Mouse (Mus musculus) limb, embryonic 12.5 days (tissue): ENCODE measurements around the gene Slc8b1. TPM values are rescaled to one million over a fixed set of nuclear protein-coding genes. Genes with fewer than 3 reads are reported as not detected.

Source experiments
- ATAC-seq: fragments of 200-750 bp; cut with Nextera tagmentation; 2 replicates; pipeline ENCODE4 v1.8.0; 2017; ENCODE audit warnings: low read depth, moderate TSS enrichment; ENCODE audit not compliant: insufficient number of reproducible peaks, insufficient read depth, low FRiP score, low TSS enrichment
- H3K27ac ChIP-seq: fragments of 300-500 bp; sonication (generic); 2 replicates; pipeline ENCODE4 v1.5.1; 2016; ENCODE audit warnings: mild to moderate bottlenecking, moderate library complexity
- H3K27me3 ChIP-seq: fragments of 300-500 bp; sonication (generic); 2 replicates; pipeline ENCODE4 v1.6.1; 2016; ENCODE audit warnings: mild to moderate bottlenecking, moderate library complexity
- H3K36me3 ChIP-seq: fragments of 300-500 bp; sonication (generic); 2 replicates; pipeline ENCODE4 v1.6.1; 2016; ENCODE audit warnings: mild to moderate bottlenecking, moderate library complexity
- H3K4me1 ChIP-seq: fragments of 300-500 bp; sonication (generic); replicated peaks from 2 replicates; pipeline ENCODE4 v1.6.1; 2016
- H3K4me2 ChIP-seq: fragments of 300-500 bp; sonication (generic); 2 replicates; pipeline ENCODE4 v1.6.1; 2016; ENCODE audit warnings: mild to moderate bottlenecking, moderate library complexity
- H3K4me3 ChIP-seq: fragments of 300-500 bp; sonication (generic); replicated peaks from 2 replicates; pipeline ENCODE4 v1.5.1; 2016; ENCODE audit warnings: mild to moderate bottlenecking
- H3K9ac ChIP-seq: fragments of 300-500 bp; sonication (generic); replicated peaks from 2 replicates; pipeline ENCODE4 v1.6.1; 2016; ENCODE audit warnings: mild to moderate bottlenecking, moderate library complexity
- H3K9me3 ChIP-seq: fragments of 300-500 bp; sonication (generic); 2 replicates; pipeline ENCODE4 v1.6.1; 2016; ENCODE audit warnings: mild to moderate bottlenecking, moderate library complexity
- WGBS: fragments of 180-500 bp; shearing (Covaris S2); methylation state at CpG from one replicate; pipeline ENCODE4 v1.1.7; 2016; 5-methylcytosine and 5-hydroxymethylcytosine counted together
- polyA plus RNA-seq: library from polyadenylated mRNA; unstranded; fragments of >200 nt; fragmentation: Nextera tagmentation; extraction: Ambion mirVana; gene quantifications from 2 replicates; pipeline ENCODE4 v1.2.1, GENCODE M21; 2016

Gene Slc8b1
- polyA plus RNA-seq, 1 experiment from 2014 or later, result 6.1 TPM

DNA sequence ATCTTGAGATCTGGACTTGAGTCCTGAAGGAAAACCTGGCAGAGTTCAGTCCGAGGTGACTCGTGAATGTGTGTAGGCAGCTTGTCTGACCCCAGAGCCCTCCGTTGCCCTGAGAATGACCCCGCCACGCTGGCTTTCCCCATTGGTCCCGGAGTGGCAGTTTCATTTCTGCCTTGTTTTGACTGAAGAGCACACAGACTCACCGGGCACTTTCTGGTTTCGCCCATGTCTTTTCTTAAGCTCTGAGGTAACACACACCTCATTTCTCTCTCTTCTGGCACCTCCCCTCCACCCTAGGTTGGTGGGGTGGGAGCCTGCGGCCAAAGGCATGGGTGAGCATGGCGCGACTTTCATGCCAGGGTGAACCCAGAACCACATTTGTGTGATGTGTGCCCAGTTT lies 15.3 kb downstream of the Slc8b1 start:
- ATAC-seq, result no peak
- H3K4me3 ChIP-seq, result no peak overlapping the region
- H3K4me1 ChIP-seq, result no peaks in the 10 kb centered on the region
- no peak overlapping the region for H3K9ac ChIP-seq
- no peaks in the 10 kb centered on the region; the same call in 1 of the 2 replicates for H3K36me3 ChIP-seq
- H3K27ac ChIP-seq, result no peak overlapping the region
- no peaks in the 10 kb centered on the region for H3K27me3 ChIP-seq
- H3K9me3 ChIP-seq, result no peaks in the 10 kb centered on the region
- WGBS, result 71% methylated on average over 11 of the region's 11 CpGs
- H3K4me2 ChIP-seq, result no peak overlapping the region

DNA sequence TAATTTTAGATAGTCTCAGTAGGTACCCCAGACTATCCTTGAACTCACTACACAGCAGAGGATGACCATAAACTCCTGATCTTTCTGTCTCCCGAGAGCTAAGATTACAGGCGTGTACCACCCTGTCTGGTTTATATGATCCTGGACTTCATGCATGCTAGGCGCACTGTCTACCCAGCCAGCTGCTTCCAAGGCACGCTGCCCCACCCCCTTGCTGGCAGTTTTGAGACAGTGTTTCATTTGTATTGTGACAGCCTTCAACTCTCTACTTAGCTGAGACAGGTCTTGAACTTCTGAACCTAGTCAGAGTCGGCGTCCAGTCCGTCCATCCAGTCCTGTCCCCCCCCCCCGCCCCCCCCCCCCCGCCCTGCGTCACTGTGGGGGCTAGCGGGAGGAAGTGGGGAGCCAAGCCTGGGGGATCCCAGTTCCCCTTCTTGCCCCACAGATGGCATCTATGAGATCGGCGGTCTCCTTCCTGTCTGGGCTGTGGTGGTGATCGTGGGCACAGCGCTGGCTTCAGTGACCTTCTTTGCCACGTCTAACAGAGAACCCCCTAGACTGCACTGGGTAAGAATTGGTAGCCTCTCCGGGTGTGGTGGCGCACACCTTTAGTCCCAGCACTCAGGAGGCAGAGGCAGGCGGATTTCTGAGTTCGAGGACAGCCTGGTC lies 16.5 kb downstream of the Slc8b1 start:
- no peak overlapping the region for H3K4me3 ChIP-seq
- no peaks in the 10 kb centered on the region for H3K27me3 ChIP-seq
- no peak overlapping the region for H3K27ac ChIP-seq
- H3K4me1 ChIP-seq, result no peaks in the 10 kb centered on the region
- H3K9me3 ChIP-seq, result no peaks in the 10 kb centered on the region
- H3K4me2 ChIP-seq, result no peak overlapping the region
- ATAC-seq, result no peak
- no peak overlapping the region for H3K9ac ChIP-seq
- no peaks in the 10 kb centered on the region; the same call in 1 of the 2 replicates for H3K36me3 ChIP-seq
- 87% methylated on average over 17 of the region's 20 CpGs for WGBS

DNA sequence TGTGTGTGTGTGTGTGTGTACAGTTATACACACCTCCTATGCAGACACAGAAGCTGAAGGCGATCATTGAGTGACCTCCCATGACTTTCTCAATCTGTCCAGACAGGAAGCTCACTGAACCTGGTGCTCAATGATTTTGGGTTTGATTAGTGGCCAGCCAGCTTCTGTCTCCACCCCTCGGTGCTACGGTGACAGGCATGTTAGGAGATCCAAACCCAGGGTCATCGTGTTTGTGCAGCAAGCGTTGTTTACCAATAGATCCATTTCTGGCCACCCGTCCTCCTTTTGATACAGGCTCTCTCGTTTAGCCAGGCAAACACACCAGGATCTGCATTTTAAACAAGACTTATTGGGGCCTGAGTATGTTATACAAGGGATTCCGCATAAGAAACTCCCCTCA lies 20.7 kb downstream of the Slc8b1 start:
- Histone ChIP-seq H3K36me3 (no peaks in the 10 kb centered on the region; the same call in 1 of the 2 replicates), H3K4me1 (peaks cover 41% of the 10 kb centered on the region), H3K4me2 (no peak overlapping the region), H3K9ac (no peak overlapping the region), H3K27ac (no peak overlapping the region), H3K27me3 (no peaks in the 10 kb centered on the region), H3K9me3 (no peaks in the 10 kb centered on the region), H3K4me3 (no peak overlapping the region)
- 84% methylated on average over 8 of the region's 8 CpGs for WGBS
- ATAC-seq, result no peak

DNA sequence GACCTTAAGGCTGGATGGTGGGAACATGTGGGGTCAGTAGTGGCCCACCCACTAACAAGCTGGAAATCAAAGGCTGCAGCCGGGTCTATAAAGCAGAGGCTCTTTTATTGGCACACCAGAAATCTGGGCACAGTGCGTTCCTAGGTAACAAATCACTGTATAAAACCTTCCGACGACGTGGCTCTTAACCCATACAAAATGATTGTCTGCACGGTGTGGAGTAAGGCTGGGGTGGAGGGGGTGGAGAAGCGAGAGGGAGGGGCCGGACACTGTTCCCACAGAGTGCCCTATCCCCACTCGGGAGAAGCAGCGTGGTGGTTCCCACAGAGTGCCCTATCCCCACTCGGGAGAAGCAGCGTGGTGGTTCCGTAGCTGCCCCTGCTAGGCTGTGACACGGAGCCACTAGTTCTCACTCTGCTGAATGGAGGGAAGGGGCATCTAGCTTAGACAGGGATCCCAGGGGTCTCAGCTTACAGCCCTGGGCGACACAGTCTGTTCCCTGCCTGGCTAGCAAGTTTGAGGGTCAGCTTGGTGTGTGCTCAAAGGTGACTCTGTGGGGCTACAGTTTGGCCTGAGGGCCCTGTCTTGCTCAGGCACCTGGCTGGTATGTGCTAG lies 23.2 kb downstream of the Slc8b1 start:
- Histone ChIP-seq H3K9ac (no peak overlapping the region), H3K36me3 (peaks cover 20% of the 10 kb centered on the region), H3K4me3 (no peak overlapping the region), H3K9me3 (no peaks in the 10 kb centered on the region), H3K27ac (peak overlapping the region; percentile 71), H3K4me1 (peaks cover 43% of the 10 kb centered on the region), H3K4me2 (peak overlapping the region; percentile 6; the same call in 1 of the 2 replicates), H3K27me3 (no peaks in the 10 kb centered on the region)
- ATAC-seq, result peak; percentile 65
- 20% methylated on average over 15 of the region's 15 CpGs for WGBS

DNA sequence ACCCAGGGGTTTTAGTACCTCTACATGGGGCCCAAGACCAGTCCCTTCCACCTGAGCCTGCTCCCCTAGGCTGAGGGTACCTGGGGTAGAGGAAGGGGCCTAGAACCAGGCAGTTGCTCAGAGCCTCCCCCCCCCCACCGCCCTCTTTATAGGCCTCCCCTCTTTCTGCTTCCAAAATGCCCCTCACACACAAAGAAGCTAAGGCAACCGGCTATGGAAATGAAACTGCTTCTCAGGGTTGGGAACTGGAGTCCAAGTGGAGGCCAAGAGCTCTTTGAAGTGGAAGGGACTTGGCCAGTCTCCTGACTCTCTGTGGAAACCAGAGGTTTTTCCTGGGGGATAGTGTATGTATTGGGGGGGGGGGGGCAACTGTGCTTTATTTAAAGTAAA lies 23.7 kb downstream of the Slc8b1 start:
- H3K4me1 ChIP-seq, result peaks cover 43% of the 10 kb centered on the region
- peak overlapping the region; percentile 6; the same call in 1 of the 2 replicates for H3K4me2 ChIP-seq
- 20% methylated on average over 2 of the region's 2 CpGs for WGBS
- H3K9me3 ChIP-seq, result no peaks in the 10 kb centered on the region
- peak overlapping the region; percentile 71 for H3K27ac ChIP-seq
- H3K27me3 ChIP-seq, result no peaks in the 10 kb centered on the region
- no peak overlapping the region for H3K4me3 ChIP-seq
- ATAC-seq, result peak; percentile 23; the same call in 1 of the 2 replicates
- H3K36me3 ChIP-seq, result peaks cover 25% of the 10 kb centered on the region
- 0 out of 2 replicates have a peak overlapping the region, but pooled peaks have one; percentile 5 for H3K9ac ChIP-seq

DNA sequence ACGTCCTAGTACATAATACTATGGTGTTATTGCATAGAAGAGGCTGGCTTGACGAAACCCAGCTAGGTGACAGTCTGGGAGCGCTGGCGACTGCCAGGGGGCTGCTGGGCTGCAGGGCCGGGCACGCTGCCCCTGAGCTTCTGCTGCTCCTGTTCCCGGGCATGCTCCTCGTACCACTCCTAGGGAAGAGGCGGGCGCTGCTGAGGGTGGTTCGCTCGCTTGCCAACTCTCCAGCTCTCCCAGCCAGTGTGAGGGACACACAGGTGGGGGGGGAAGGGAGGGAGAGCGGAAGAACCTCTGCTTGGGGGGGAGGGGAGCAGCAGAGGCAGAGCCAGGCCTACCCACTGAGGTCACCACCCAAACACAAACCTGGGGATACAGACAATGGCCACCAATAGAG lies 25.1 kb downstream of the Slc8b1 start:
- Histone ChIP-seq H3K27ac (peak overlapping the region; percentile 71), H3K27me3 (no peaks in the 10 kb centered on the region), H3K4me3 (no peak overlapping the region), H3K9me3 (no peaks in the 10 kb centered on the region), H3K9ac (no peak overlapping the region), H3K4me2 (no peak overlapping the region), H3K4me1 (peaks cover 43% of the 10 kb centered on the region), H3K36me3 (peaks cover 39% of the 10 kb centered on the region)
- ATAC-seq, result no peak
- 72% methylated on average over 13 of the region's 13 CpGs for WGBS

DNA sequence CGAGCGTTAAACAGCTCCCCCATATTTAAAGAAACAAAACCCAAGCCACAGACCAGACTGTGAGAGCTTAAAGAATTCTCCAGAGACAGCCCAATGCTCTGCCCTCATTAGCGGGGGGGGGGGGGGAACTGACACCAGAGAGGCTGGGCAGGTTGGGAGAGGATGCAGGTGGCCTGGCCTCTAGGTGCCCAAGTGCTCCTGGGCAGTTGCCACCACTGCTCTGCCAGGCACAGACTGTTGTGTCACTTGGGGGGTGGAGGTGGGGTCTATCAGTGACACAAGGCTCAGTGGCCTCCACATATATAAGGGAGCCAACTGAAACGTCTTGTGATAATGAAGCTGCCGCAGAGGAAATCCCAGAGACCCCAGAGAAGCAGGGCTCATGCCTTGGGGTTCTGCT lies 25.7 kb downstream of the Slc8b1 start:
- Histone ChIP-seq H3K9me3 (no peaks in the 10 kb centered on the region), H3K4me3 (no peak overlapping the region), H3K36me3 (peaks cover 45% of the 10 kb centered on the region), H3K27me3 (no peaks in the 10 kb centered on the region), H3K9ac (no peak overlapping the region), H3K4me2 (no peak overlapping the region), H3K27ac (peak overlapping the region; percentile 35; the same call in 1 of the 2 replicates), H3K4me1 (peaks cover 43% of the 10 kb centered on the region)
- no peak for ATAC-seq
- 59% methylated on average over 5 of the region's 5 CpGs for WGBS

DNA sequence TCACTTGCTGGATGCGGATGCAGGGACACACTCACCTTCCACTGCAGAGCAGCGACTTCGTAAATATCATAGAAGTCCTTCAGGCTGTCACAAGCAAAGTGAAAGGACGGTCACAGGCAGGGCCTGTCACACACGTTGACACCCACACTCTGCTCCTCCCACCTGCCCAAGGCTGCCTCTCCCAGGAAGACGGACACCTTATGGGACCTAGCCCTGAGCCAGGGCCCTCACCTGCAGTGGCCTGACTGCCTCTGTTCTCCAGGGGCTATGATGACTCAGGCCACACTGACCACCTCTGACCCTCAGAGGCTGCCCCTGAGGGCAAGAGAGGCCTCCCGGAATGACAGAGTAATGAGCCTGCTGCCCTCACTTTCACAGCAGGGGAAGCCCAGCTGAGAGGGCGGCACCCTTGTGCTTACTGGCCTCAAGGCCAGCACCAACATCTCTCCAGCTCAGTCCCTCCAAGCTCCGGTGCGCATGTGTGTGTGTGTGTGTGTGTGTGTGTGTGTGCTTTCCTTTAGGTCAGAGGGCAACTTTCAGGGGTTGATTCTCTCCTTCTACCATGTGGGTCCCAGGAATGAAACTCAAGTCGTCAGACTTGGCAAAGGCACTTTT lies 37.4 kb downstream of the Slc8b1 start:
- H3K36me3 ChIP-seq, result peaks cover 54% of the 10 kb centered on the region
- WGBS, result 70% methylated on average over 11 of the region's 11 CpGs

GRCm38 (mm10) chr5:120550137-120550536 lies 39.2 kb downstream of the Slc8b1 start:
- H3K9ac ChIP-seq, result no peak overlapping the region
- ATAC-seq, result no peak
- no peaks in the 10 kb centered on the region for H3K27me3 ChIP-seq
- H3K9me3 ChIP-seq, result no peaks in the 10 kb centered on the region
- no peak overlapping the region for H3K27ac ChIP-seq
- no peak overlapping the region for H3K4me3 ChIP-seq
- 77% methylated on average over 5 of the region's 5 CpGs for WGBS
- no peak overlapping the region for H3K4me2 ChIP-seq
- peaks cover 57% of the 10 kb centered on the region for H3K36me3 ChIP-seq
- no peaks in the 10 kb centered on the region for H3K4me1 ChIP-seq

More for the DNA sequence above, 37.4 kb downstream of the Slc8b1 start:
- Histone ChIP-seq H3K27ac (no peak overlapping the region), H3K4me2 (no peak overlapping the region), H3K4me1 (no peaks in the 10 kb centered on the region), H3K27me3 (no peaks in the 10 kb centered on the region), H3K9ac (no peak overlapping the region), H3K9me3 (no peaks in the 10 kb centered on the region), H3K4me3 (no peak overlapping the region)
- no peak for ATAC-seq

DNA sequence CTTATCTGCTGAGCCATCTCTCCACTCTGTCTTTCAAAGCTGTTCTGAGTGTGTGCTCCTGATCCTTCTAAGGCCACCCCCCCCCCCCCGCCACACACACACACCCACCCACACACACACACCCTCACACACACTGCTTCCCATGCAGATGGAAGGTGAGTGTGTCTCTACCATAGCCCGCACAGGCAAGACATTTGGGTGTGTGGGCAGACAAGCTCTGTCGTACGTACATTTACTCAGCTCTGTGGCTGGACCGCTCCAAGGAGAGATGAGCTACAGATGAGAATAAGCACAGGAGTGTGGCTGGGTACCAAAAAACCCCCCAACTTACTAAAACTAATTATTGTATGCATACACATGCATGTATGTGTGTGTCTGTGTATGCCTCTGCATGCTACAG lies 39.7 kb downstream of the Slc8b1 start:
- Histone ChIP-seq H3K36me3 (peaks cover 63% of the 10 kb centered on the region), H3K27me3 (no peaks in the 10 kb centered on the region)

DNA sequence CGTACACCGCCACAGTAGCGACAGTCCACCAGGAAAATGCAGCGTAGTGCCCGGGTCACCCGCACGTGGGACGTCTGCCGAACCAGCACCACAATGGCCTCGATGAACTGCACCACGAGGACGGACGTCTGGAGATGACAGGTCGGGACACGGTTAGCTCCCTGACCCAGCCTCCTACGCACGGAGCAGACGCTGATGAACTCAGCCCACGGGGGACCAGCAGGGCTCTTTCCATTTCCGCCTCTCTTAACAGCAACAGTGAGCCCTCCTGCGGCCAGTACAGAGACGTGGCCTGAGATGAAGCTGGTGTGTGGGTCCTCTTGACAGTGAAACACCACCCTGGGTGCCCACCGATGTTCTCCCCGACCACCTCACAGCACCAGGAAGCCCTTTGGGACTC lies 44.9 kb downstream of the Slc8b1 start:
- no peak for ATAC-seq
- Histone ChIP-seq H3K9ac (no peak overlapping the region), H3K27ac (no peak overlapping the region), H3K36me3 (peaks cover 61% of the 10 kb centered on the region), H3K9me3 (no peaks in the 10 kb centered on the region), H3K27me3 (no peaks in the 10 kb centered on the region), H3K4me3 (no peak overlapping the region), H3K4me1 (peaks cover 21% of the 10 kb centered on the region), H3K4me2 (no peak overlapping the region)
- WGBS, result 89% methylated on average over 24 of the region's 24 CpGs

More for the DNA sequence above, 39.7 kb downstream of the Slc8b1 start:
- Histone ChIP-seq H3K4me1 (no peaks in the 10 kb centered on the region), H3K4me2 (no peak overlapping the region), H3K9ac (no peak overlapping the region), H3K4me3 (no peak overlapping the region), H3K27ac (no peak overlapping the region), H3K9me3 (no peaks in the 10 kb centered on the region)
- WGBS, result 98% methylated on average over 5 of the region's 5 CpGs
- ATAC-seq, result no peak
